Mouse (Mus musculus): ENCODE measurements around the gene Slit3. TPM values are rescaled to one million over a fixed set of nuclear protein-coding genes. Genes with fewer than 3 reads are reported as not detected.

Slit3 gene
- total and polyA plus RNA-seq, 2 experiments, result 0.09 to 0.12 TPM

- no peak overlapping the region for H3K4me3 ChIP-seq (ENCODE audit: insufficient read depth, low read depth, low read length)
- H3K36me3 ChIP-seq (ENCODE audit: control insufficient read depth, insufficient read depth, low read length), result no peaks in the 10 kb centered on the region
- no peak for DNase-seq (ENCODE audit: extremely low read depth, low read depth, low spot score)
- no peak overlapping the region for H3K9ac ChIP-seq (ENCODE audit: low read depth, low read length)
- no peaks in the 10 kb centered on the region for H3K4me1 ChIP-seq (ENCODE audit: control insufficient read depth, insufficient read depth, low read length)
- no peaks in the 10 kb centered on the region for H3K79me2 ChIP-seq (ENCODE audit: control insufficient read depth, insufficient read depth, low read length)
- WGBS, result 79% methylated on average over 5 of the region's 5 CpGs
- no peak for TF ChIP-seq POLR2A (IDR thresholded peaks at IDR 0.05; ENCODE audit: extremely low read depth, insufficient read depth, low read length)
- TF ChIP-seq CTCF (IDR thresholded peaks at IDR 0.05; ENCODE audit: low read depth, low read length), result no peak
- H3K27ac ChIP-seq (replicated peaks; ENCODE audit: insufficient read depth, low read depth, low read length), result no peak overlapping the region
- H3K27me3 ChIP-seq (ENCODE audit: control insufficient read depth, insufficient read depth, low read length), result no peaks in the 10 kb centered on the region
These were observed 487.8 kb downstream of the Slit3 start for GRCm38 (mm10) chr11:35608794-35609193.

GRCm38 (mm10) chr11:35612262-35612896, 491.4 kb downstream of the Slit3 start:
- no peak overlapping the region for H3K9ac ChIP-seq (ENCODE audit: low read depth, low read length)
- WGBS, result 64% methylated on average over 13 of the region's 13 CpGs
- DNase-seq (ENCODE audit: extremely low read depth, low read depth, low spot score), result no peak
- no peak overlapping the region for H3K4me3 ChIP-seq (ENCODE audit: insufficient read depth, low read depth, low read length)
- TF ChIP-seq CTCF (IDR thresholded peaks at IDR 0.05; ENCODE audit: low read depth, low read length), result no peak
- TF ChIP-seq POLR2A (IDR thresholded peaks at IDR 0.05; ENCODE audit: extremely low read depth, insufficient read depth, low read length), result no peak
- no peaks in the 10 kb centered on the region for H3K27me3 ChIP-seq (ENCODE audit: control insufficient read depth, insufficient read depth, low read length)
- no peak overlapping the region for H3K27ac ChIP-seq (replicated peaks; ENCODE audit: insufficient read depth, low read depth, low read length)
- H3K36me3 ChIP-seq (ENCODE audit: control insufficient read depth, insufficient read depth, low read length), result no peaks in the 10 kb centered on the region
- no peaks in the 10 kb centered on the region for H3K4me1 ChIP-seq (ENCODE audit: control insufficient read depth, insufficient read depth, low read length)
- no peaks in the 10 kb centered on the region for H3K79me2 ChIP-seq (ENCODE audit: control insufficient read depth, insufficient read depth, low read length)

GRCm38 (mm10) chr11:35614530-35614929, 493.5 kb downstream of the Slit3 start:
- Histone ChIP-seq H3K36me3 (ENCODE audit: control insufficient read depth, insufficient read depth, low read length) (no peaks in the 10 kb centered on the region), H3K4me3 (ENCODE audit: insufficient read depth, low read depth, low read length) (no peak overlapping the region), H3K27ac (replicated peaks; ENCODE audit: insufficient read depth, low read depth, low read length) (no peak overlapping the region), H3K27me3 (ENCODE audit: control insufficient read depth, insufficient read depth, low read length) (no peaks in the 10 kb centered on the region), H3K9ac (ENCODE audit: low read depth, low read length) (no peak overlapping the region), H3K79me2 (ENCODE audit: control insufficient read depth, insufficient read depth, low read length) (no peaks in the 10 kb centered on the region), H3K4me1 (ENCODE audit: control insufficient read depth, insufficient read depth, low read length) (no peaks in the 10 kb centered on the region)
- 56% methylated on average over 3 of the region's 3 CpGs for WGBS
- DNase-seq (ENCODE audit: extremely low read depth, low read depth, low spot score), result no peak
- no peak for TF ChIP-seq CTCF (IDR thresholded peaks at IDR 0.05; ENCODE audit: low read depth, low read length)
- TF ChIP-seq POLR2A (IDR thresholded peaks at IDR 0.05; ENCODE audit: extremely low read depth, insufficient read depth, low read length), result no peak

GRCm38 (mm10) chr11:35619421-35619820, 498.4 kb downstream of the Slit3 start:
- Histone ChIP-seq H3K9ac (ENCODE audit: low read depth, low read length) (no peak overlapping the region), H3K27ac (replicated peaks; ENCODE audit: insufficient read depth, low read depth, low read length) (no peak overlapping the region), H3K4me1 (ENCODE audit: control insufficient read depth, insufficient read depth, low read length) (no peaks in the 10 kb centered on the region), H3K79me2 (ENCODE audit: control insufficient read depth, insufficient read depth, low read length) (no peaks in the 10 kb centered on the region), H3K36me3 (ENCODE audit: control insufficient read depth, insufficient read depth, low read length) (no peaks in the 10 kb centered on the region), H3K27me3 (ENCODE audit: control insufficient read depth, insufficient read depth, low read length) (no peaks in the 10 kb centered on the region), H3K4me3 (ENCODE audit: insufficient read depth, low read depth, low read length) (no peak overlapping the region)
- DNase-seq (ENCODE audit: extremely low read depth, low read depth, low spot score), result no peak
- TF ChIP-seq POLR2A (IDR thresholded peaks at IDR 0.05; ENCODE audit: extremely low read depth, insufficient read depth, low read length) (no peak), CTCF (IDR thresholded peaks at IDR 0.05; ENCODE audit: low read depth, low read length) (no peak)
- WGBS, result 91% methylated on average over 14 of the region's 14 CpGs

- H3K9ac ChIP-seq (ENCODE audit: low read depth, low read length), result no peak overlapping the region
- no peaks in the 10 kb centered on the region for H3K36me3 ChIP-seq (ENCODE audit: control insufficient read depth, insufficient read depth, low read length)
- no peaks in the 10 kb centered on the region for H3K79me2 ChIP-seq (ENCODE audit: control insufficient read depth, insufficient read depth, low read length)
- WGBS, result 81% methylated on average over 3 of the region's 3 CpGs
- H3K27me3 ChIP-seq (ENCODE audit: control insufficient read depth, insufficient read depth, low read length), result no peaks in the 10 kb centered on the region
- no peaks in the 10 kb centered on the region for H3K4me1 ChIP-seq (ENCODE audit: control insufficient read depth, insufficient read depth, low read length)
- TF ChIP-seq CTCF (IDR thresholded peaks at IDR 0.05; ENCODE audit: low read depth, low read length) (no peak), POLR2A (IDR thresholded peaks at IDR 0.05; ENCODE audit: extremely low read depth, insufficient read depth, low read length) (no peak)
- H3K4me3 ChIP-seq (ENCODE audit: insufficient read depth, low read depth, low read length), result no peak overlapping the region
- no peak for DNase-seq (ENCODE audit: extremely low read depth, low read depth, low spot score)
- no peak overlapping the region for H3K27ac ChIP-seq (replicated peaks; ENCODE audit: insufficient read depth, low read depth, low read length)
These were observed 501.7 kb downstream of the Slit3 start for GRCm38 (mm10) chr11:35622736-35623135.

GRCm38 (mm10) chr11:35624515-35625270, 503.7 kb downstream of the Slit3 start:
- Histone ChIP-seq H3K4me1 (ENCODE audit: control insufficient read depth, insufficient read depth, low read length) (no peaks in the 10 kb centered on the region), H3K9ac (ENCODE audit: low read depth, low read length) (no peak overlapping the region), H3K36me3 (ENCODE audit: control insufficient read depth, insufficient read depth, low read length) (no peaks in the 10 kb centered on the region), H3K79me2 (ENCODE audit: control insufficient read depth, insufficient read depth, low read length) (no peaks in the 10 kb centered on the region), H3K27ac (replicated peaks; ENCODE audit: insufficient read depth, low read depth, low read length) (no peak overlapping the region), H3K27me3 (ENCODE audit: control insufficient read depth, insufficient read depth, low read length) (no peaks in the 10 kb centered on the region), H3K4me3 (ENCODE audit: insufficient read depth, low read depth, low read length) (no peak overlapping the region)
- TF ChIP-seq CTCF (IDR thresholded peaks at IDR 0.05; ENCODE audit: low read depth, low read length) (no peak), POLR2A (IDR thresholded peaks at IDR 0.05; ENCODE audit: extremely low read depth, insufficient read depth, low read length) (no peak)
- 77% methylated on average over 21 of the region's 21 CpGs for WGBS
- no peak for DNase-seq (ENCODE audit: extremely low read depth, low read depth, low spot score)
